Mouse (Mus musculus) heart, embryonic 10.5 days (tissue): ENCODE measurements around the gene Il2ra. TPM values are rescaled to one million over a fixed set of nuclear protein-coding genes. Genes with fewer than 3 reads are reported as not detected.
A peak's percentile ranks its signal among the peaks of the same experiment; 100 is the strongest.
"Not testable (repeated sequence)": the region's sequence is repeated elsewhere in the genome, so short reads cannot be mapped to it uniquely, and the experiment has no call there.

ENCODE experiments used
- DNase-seq: peaks from one replicate; pipeline ENCODE4 v3.0.0-alpha.2; 2017; ENCODE audit warnings: low spot score
- H3K27ac ChIP-seq: fragments of 300-500 bp; sonication (generic); 2 replicates; pipeline ENCODE4 v1.5.1; 2016; ENCODE audit warnings: mild to moderate bottlenecking
- H3K27me3 ChIP-seq: fragments of 300-500 bp; sonication (generic); 2 replicates; pipeline ENCODE4 v1.6.1; 2016; ENCODE audit warnings: mild to moderate bottlenecking; ENCODE audit not compliant: poor library complexity, insufficient read depth, severe bottlenecking
- H3K36me3 ChIP-seq: fragments of 300-500 bp; sonication (generic); 2 replicates; pipeline ENCODE4 v1.6.1; 2016; ENCODE audit warnings: mild to moderate bottlenecking, moderate library complexity
- H3K4me1 ChIP-seq: fragments of 300-500 bp; sonication (generic); 2 replicates; pipeline ENCODE4 v1.6.1; 2016; ENCODE audit warnings: mild to moderate bottlenecking
- H3K4me3 ChIP-seq: fragments of 300-500 bp; sonication (generic); 2 replicates; pipeline ENCODE4 v1.5.1; 2016; ENCODE audit warnings: mild to moderate bottlenecking, moderate library complexity
- H3K9me3 ChIP-seq: fragments of 300-500 bp; sonication (generic); 2 replicates; pipeline ENCODE4 v1.6.1; 2016; ENCODE audit warnings: mild to moderate bottlenecking, moderate library complexity
- WGBS: fragments of 180-500 bp; shearing (Covaris S2); methylation state at CpG from one replicate; pipeline ENCODE4 v1.1.7; 2016; 5-methylcytosine and 5-hydroxymethylcytosine counted together
- polyA plus RNA-seq: library from polyadenylated mRNA; unstranded; fragments of >200 nt; fragmentation: Nextera tagmentation; extraction: Ambion mirVana; gene quantifications from 2 replicates; pipeline ENCODE4 v1.2.1, GENCODE M21; 2016

Il2ra gene
- polyA plus RNA-seq, 1 experiment from 2014 or later: not detected

DNA sequence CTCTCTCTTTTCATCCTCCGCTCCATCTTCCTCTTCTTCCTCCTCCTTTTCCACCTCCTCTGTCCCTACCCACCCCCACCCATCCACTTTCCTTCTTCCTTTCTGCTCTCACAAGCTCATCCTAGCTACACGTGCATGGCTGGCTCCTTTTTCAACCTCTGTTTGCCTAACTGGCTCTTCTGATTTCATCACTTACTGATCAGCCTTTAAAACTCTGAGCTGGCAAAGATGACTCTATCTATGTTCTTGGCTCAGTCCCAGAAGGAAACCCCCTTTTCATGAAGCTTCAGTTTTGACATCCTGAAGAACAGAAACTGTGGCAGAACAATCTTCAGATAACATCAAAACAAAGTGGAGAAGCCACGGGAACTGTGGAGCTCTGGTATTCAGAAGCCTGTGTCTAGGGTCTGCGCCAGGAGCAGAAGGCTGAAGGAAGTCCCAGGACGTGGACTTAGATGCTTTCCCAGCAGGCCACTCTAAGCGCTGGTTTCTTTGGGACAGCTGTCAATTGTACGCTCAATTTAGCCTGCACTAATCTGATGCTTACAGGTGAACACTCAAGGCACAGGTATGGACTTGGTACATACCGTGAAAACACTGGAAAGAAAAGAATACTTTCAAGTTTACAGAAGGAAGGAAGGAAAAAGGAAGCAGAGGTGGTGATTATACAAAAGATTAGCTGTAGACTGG is 47.7 kb downstream of the Il2ra start:
- H3K36me3 ChIP-seq: no peaks in the 10 kb centered on the region
- no peak overlapping the region for H3K4me3 ChIP-seq
- 58% methylated on average over 8 of the region's 8 CpGs for WGBS
- H3K27me3 ChIP-seq: no peaks in the 10 kb centered on the region
- H3K4me1 ChIP-seq: no peaks in the 10 kb centered on the region
- no peaks in the 10 kb centered on the region for H3K9me3 ChIP-seq
- DNase-seq: no peak
- no peak overlapping the region for H3K27ac ChIP-seq

DNA sequence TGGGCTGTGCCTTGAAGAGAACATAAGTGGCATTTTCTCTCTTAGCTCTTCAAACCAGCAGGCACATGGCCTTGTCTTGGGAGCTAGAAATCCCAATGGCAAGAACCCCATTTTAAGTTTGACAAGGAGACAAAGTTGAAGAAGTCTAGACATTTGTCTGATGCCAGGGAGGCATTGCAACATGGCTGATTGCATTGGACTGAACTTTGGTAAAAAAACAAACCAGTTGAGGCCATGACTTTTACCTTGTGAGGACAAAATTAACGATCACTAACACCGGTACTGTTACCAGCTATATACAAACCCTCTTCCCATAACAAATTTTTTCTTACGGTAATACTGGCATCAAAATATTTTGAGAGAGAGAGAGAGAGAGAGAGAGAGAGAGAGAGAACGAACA is 50.7 kb downstream of the Il2ra start:
- Histone ChIP-seq H3K27me3 (no peaks in the 10 kb centered on the region), H3K9me3 (no peaks in the 10 kb centered on the region), H3K27ac (no peak overlapping the region), H3K4me1 (no peaks in the 10 kb centered on the region), H3K36me3 (no peaks in the 10 kb centered on the region), H3K4me3 (no peak overlapping the region)
- DNase-seq: peak; percentile 6
- 82% methylated on average over 4 of the region's 4 CpGs for WGBS

DNA sequence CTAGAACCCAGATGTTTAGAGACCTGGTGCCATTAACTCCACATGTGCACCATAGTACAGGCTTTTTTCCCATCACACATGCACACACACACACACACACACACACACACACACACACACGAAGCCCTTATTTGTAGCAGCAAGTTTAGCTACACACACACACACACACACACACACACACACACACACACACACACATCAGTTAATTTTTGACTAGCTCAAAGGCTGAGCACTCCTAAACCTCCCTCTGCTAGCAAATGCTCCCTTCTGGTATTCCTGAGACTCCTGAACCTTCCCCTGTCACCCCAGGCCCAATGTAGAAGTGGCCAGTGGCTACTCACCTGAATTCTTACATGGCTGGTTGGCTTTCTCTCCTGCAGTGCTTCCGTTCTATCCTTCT is 51.5 kb downstream of the Il2ra start:
- H3K4me1 ChIP-seq: no peaks in the 10 kb centered on the region
- H3K27me3 ChIP-seq: no peaks in the 10 kb centered on the region
- WGBS: 61% methylated on average over 2 of the region's 2 CpGs
- H3K4me3 ChIP-seq: no peak overlapping the region
- H3K36me3 ChIP-seq: no peaks in the 10 kb centered on the region
- H3K9me3 ChIP-seq: no peaks in the 10 kb centered on the region
- peak; percentile 16 for DNase-seq
- no peak overlapping the region for H3K27ac ChIP-seq

GRCm38 (mm10) chr2:11695867-11696266 is 53.3 kb downstream of the Il2ra start:
- Histone ChIP-seq H3K27ac (no peak overlapping the region), H3K9me3 (no peaks in the 10 kb centered on the region), H3K4me3 (no peak overlapping the region), H3K36me3 (no peaks in the 10 kb centered on the region), H3K27me3 (no peaks in the 10 kb centered on the region), H3K4me1 (no peaks in the 10 kb centered on the region)
- WGBS: 68% methylated on average over 2 of the region's 2 CpGs
- no peak for DNase-seq

- Histone ChIP-seq H3K27me3 (0 out of 2 replicates have a peak, but pooled peaks cover 3% of the 10 kb centered on the region), H3K9me3 (no peaks in the 10 kb centered on the region)
- 72% methylated on average over 5 of the region's 5 CpGs for WGBS
Measured at GRCm38 (mm10) chr2:11698994-11699393, 56.4 kb downstream of the Il2ra start.

DNA sequence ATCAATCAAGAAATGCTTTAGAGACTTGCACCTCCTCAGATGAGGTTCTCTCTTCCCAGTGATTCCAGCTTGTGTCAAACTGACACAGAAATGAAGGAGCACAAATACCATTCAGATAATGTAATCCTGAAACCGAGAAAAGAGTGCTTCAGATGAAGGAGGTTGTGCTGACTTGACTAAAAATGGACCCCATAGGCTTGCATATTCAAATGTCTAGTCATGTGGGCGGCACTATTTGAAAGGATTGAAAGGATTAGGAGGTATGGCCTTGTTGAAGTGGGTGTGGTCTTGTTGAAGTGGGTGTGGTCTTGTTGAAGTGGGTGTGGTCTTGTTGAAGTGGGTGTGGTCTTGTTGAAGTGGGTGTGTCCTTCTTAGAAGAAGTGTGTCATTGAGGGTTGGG is 57.3 kb downstream of the Il2ra start:
- no peak for DNase-seq
- no peaks in the 10 kb centered on the region; the same call in 1 of the 2 replicates for H3K4me1 ChIP-seq
- 86% methylated on average over 2 of the region's 2 CpGs for WGBS
- no peaks in the 10 kb centered on the region for H3K36me3 ChIP-seq
- H3K4me3 ChIP-seq: no peak overlapping the region
- H3K27ac ChIP-seq: no peak overlapping the region
- H3K27me3 ChIP-seq: 0 out of 2 replicates have a peak, but pooled peaks cover 8% of the 10 kb centered on the region
- H3K9me3 ChIP-seq: no peaks in the 10 kb centered on the region

More at GRCm38 (mm10) chr2:11698994-11699393, 56.4 kb downstream of the Il2ra start:
- H3K4me3 ChIP-seq: no peak overlapping the region
- DNase-seq: no peak
- no peaks in the 10 kb centered on the region for H3K4me1 ChIP-seq
- no peaks in the 10 kb centered on the region for H3K36me3 ChIP-seq
- no peak overlapping the region for H3K27ac ChIP-seq

DNA sequence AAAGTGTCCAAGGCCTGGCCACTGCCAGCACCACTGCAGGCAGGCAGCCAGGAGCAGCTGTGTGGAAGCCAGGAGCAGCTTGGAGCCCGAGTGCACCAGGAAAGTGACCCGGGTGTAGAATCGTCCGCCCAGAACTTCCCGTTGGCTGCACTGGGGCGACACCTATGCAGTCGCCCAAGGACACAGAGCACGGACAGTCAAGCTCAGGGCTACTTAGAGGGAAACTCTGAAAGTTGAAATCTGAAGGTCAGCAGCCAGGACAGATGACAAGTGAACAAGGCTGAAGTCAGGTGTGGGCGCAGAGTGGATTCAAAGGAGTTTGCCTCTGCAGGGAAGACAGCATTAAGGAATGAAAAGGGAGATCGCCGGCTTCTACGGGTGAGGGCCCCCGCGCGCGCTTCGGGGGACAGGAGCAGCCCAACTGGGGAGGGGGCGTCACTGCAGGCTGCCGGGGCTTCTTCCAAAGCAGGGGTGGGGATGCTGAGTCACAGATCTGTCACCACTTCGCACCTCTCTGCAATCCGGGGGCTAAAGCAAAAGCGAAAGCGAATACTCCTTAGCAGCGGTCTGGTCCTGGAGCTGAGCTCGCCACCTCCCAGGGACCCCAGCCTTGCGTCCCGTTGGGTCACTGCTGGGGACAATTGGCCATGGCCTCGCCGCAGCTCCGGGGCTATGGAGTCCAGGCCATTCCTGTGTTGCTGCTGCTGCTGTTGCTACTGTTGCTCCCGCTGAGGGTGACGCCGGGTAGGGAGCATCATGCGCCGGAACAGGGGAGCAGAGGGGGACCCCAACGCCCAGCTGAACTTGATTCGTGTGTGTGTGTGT is 62.8 kb downstream of the Il2ra start, which contains the start of gene Il15ra:
Gene Il15ra (plus strand): TSS at position 90 of the 825 bp plus-strand sequence.
- DNase-seq: peak; percentile 79
- H3K4me1 ChIP-seq: peaks cover 9% of the 10 kb centered on the region; the same call in 1 of the 2 replicates
- H3K27me3 ChIP-seq: peaks cover 19% of the 10 kb centered on the region; the same call in 1 of the 2 replicates
- peak within 1 kb of the TSS; percentile 74 for H3K4me3 ChIP-seq
- no peaks in the 10 kb centered on the region for H3K36me3 ChIP-seq
- no peaks in the 10 kb centered on the region for H3K9me3 ChIP-seq
- under 1% methylated on average over 37 of the region's 37 CpGs for WGBS
- peak within 1 kb of the TSS; percentile 87 for H3K27ac ChIP-seq

DNA sequence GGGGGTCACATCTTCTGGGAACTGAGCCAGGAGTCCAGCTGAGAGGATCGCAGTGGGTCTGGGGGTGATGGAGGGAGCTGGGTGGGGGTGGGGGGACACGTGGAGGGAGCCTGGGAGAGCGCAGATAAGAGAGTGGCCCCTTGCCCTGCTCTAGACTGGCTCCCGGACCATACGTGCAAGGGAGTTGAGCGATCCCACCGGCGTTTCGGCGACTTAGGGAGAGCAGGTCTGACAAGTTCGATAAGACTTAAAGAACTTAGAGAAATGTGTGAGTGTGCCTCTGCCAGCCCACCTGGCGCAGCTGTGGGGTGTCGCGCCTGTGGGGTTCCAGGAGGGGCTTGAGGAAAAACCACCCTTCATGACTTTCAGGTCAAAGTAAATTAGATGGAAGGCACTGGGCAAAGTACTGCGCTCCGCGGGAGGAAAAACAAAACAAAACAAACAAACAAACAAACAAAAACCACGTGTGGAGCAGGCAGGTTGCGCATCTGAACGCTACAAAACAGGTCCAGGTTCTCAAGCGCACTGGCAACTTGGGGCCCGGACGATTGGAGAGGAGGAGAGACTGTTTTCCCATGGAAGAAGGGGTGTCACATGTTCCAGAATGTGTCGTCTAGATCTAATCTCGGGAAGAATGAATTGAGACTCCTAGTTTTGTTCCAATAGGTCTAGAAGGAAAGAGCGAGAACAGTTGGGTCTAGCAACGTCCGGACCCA is 63.6 kb downstream of the Il2ra start:
- peaks cover 9% of the 10 kb centered on the region; the same call in 1 of the 2 replicates for H3K4me1 ChIP-seq
- no peaks in the 10 kb centered on the region for H3K9me3 ChIP-seq
- peak overlapping the region; percentile 87 for H3K27ac ChIP-seq
- peak overlapping the region; percentile 74 for H3K4me3 ChIP-seq
- no peaks in the 10 kb centered on the region for H3K36me3 ChIP-seq
- 3% methylated on average over 28 of the region's 28 CpGs for WGBS
- DNase-seq: peak; percentile 75
- peaks cover 19% of the 10 kb centered on the region; the same call in 1 of the 2 replicates for H3K27me3 ChIP-seq

DNA sequence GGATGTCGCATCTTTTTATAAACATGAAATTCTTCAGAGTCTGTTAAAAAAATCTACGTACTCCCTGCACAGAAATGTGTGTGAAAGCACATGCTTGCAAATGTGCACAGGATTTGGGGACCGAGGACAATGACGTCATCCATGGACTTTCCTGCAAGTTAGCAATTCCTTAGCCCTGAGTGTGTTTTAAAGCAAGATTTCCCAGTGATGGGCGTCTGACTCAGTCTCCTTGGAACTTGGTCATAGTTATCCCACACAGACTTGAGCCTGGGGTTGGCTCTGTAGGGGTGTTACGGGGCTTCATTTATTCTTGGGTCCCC is 64.1 kb downstream of the Il2ra start:
- Histone ChIP-seq H3K36me3 (no peaks in the 10 kb centered on the region), H3K27ac (no peak overlapping the region), H3K9me3 (no peaks in the 10 kb centered on the region), H3K4me1 (peaks cover 9% of the 10 kb centered on the region; the same call in 1 of the 2 replicates), H3K4me3 (peak overlapping the region; percentile 74), H3K27me3 (peaks cover 19% of the 10 kb centered on the region; the same call in 1 of the 2 replicates)
- DNase-seq: no peak
- 39% methylated on average over 6 of the region's 6 CpGs for WGBS

GRCm38 (mm10) chr2:11708538-11708937 is 65.9 kb downstream of the Il2ra start:
- peaks cover 19% of the 10 kb centered on the region; the same call in 1 of the 2 replicates for H3K27me3 ChIP-seq
- H3K36me3 ChIP-seq: no peaks in the 10 kb centered on the region
- WGBS: 77% methylated on average over 5 of the region's 5 CpGs
- no peaks in the 10 kb centered on the region for H3K9me3 ChIP-seq
- no peak overlapping the region for H3K27ac ChIP-seq
- H3K4me3 ChIP-seq: no peak overlapping the region
- DNase-seq: no peak
- H3K4me1 ChIP-seq: peaks cover 9% of the 10 kb centered on the region; the same call in 1 of the 2 replicates

DNA sequence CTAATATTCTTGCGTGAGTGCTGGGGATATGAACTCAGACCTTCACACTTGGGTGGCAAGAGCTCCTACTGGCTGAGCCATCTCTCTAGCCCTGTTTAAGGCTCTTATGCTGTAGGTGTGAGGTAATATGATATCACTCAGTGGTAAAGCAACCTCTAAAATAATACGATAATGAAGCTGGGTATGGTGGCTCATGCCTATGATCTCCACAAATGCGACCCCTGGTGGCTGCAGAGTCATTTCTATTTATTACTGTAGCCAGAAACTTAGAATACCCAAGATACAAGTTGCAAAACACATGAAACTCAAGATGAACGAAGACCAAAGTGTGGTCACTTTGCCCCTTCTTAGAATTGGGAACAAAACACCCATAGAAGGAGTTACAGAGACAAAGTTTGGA is 67.5 kb downstream of the Il2ra start:
- not testable (repeated sequence) for H3K27ac ChIP-seq, H3K9me3 ChIP-seq, DNase-seq, H3K4me1 ChIP-seq, H3K4me3 ChIP-seq, H3K36me3 ChIP-seq
- H3K27me3 ChIP-seq: peaks cover 11% of the 10 kb centered on the region; the same call in 1 of the 2 replicates
- WGBS: 57% methylated on average over 4 of the region's 4 CpGs

GRCm38 (mm10) chr2:11712483-11712990 is 69.9 kb downstream of the Il2ra start:
- Histone ChIP-seq H3K27ac (no peak overlapping the region), H3K4me3 (no peak overlapping the region), H3K27me3 (0 out of 2 replicates have a peak, but pooled peaks cover 3% of the 10 kb centered on the region), H3K9me3 (no peaks in the 10 kb centered on the region), H3K4me1 (no peaks in the 10 kb centered on the region), H3K36me3 (no peaks in the 10 kb centered on the region)
- DNase-seq: peak; percentile 45
- 76% methylated on average over 6 of the region's 6 CpGs for WGBS
